Mouse (Mus musculus): Measurements from ENCODE around the gene Cyp4a29.
"Not testable (repeated sequence)": the region's sequence is repeated elsewhere in the genome, so short reads cannot be mapped to it uniquely, and the experiment has no call there.

The Cyp4a29 gene

GRCm38 (mm10) chr4:115241784-115242183, at the start of gene Cyp4a29:
Gene Cyp4a29 (plus strand): TSS chr4:115242084.
- ATAC-seq (ENCODE audit: insufficient number of reproducible peaks, low FRiP score, low TSS enrichment) = no peak

DNA sequence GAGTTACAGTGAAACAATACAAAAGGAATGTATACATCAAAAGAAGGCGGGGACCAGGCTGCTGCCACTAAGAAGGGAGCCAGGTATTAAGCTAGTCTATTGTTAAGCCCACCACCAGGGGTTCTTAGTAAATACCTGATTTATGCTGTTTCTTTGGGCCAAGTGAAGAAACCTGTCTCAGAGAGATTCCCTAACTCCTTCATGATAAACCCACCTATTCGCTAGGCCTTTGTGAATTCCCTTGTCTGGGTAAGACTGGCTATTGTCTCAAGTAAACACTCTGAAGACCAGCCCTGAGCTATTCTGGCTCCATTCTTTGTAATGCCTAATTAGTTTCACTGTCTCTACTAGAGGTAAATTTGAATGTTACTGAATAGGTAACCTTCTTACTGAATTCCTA, 9.0 kb upstream of the Cyp4a29 start:
- not testable (repeated sequence) for ATAC-seq (ENCODE audit: insufficient number of reproducible peaks, low FRiP score, low TSS enrichment)

DNA sequence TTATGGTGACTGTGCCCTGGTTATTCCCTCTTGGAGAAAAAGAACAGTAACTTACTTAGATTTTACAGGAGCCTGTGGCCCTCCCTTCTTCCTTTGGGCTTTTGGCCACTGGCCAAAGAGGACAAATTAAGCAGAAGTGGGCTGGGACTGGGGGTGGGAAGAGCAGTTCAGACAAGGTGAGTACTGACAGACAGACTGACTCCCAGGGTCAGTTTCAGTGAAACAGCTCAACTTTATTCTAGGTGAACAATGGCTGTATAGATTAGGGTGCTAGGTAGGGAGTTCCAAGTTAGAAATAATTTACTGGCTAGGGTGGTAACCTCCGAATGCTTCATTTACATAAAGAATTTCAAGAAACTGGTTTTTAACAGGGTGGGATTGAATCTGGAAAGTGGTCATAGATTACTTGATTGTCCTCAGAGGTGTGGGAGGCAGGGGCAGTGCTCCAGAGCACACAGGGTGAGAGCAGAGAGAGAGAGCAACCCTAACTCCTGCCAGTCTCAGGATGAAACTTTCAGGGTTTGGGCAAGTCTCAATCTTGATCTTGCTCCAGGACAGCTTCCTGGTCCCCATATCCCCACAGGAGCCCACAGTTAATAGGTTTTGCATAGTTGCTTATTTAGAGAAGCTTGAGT, 5.3 kb upstream of the Cyp4a29 start:
- ATAC-seq (ENCODE audit: insufficient number of reproducible peaks, low FRiP score, low TSS enrichment) = no peak

DNA sequence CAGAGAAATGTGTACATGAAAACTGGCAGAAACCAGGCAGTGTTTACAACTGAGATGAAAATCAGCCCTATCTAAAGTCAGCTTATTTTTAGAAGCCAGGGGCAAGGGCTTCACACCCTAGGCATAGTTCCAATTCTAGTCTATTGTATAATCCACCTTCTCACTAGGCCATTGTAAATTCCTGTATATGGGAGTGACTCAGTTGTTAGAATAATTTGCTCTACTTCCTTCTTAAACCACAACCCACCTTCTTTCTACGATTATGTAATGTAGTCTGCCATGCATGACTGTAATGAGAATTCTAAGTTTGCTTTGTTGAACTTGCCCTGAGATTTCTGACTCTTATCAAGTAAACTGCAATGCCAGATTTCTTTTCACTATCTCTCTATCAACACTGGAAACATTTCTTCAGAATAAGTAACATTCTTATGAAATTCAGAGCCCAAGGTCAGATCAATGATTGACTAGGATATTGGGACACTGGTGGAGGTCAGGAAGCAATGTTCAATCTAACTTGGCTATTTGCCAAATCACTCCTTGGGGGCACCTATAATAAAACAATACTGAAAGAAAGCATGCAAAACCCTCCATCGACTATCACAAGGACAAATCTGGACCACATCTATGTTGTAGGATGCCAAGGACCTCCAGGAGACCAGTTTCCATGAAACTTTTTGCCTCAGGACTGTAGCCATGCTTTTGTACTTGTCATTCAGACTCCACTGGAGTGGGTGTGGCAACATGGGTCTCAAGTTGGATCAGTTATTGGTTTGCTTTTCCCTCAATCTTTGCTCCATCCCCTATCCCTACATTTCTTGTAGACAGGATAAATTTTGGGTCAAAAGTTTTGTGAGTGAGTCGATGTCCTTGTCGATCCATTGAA, 23.0 kb downstream of the Cyp4a29 start:
- not testable (repeated sequence) for ATAC-seq (ENCODE audit: insufficient number of reproducible peaks, low FRiP score, low TSS enrichment)

DNA sequence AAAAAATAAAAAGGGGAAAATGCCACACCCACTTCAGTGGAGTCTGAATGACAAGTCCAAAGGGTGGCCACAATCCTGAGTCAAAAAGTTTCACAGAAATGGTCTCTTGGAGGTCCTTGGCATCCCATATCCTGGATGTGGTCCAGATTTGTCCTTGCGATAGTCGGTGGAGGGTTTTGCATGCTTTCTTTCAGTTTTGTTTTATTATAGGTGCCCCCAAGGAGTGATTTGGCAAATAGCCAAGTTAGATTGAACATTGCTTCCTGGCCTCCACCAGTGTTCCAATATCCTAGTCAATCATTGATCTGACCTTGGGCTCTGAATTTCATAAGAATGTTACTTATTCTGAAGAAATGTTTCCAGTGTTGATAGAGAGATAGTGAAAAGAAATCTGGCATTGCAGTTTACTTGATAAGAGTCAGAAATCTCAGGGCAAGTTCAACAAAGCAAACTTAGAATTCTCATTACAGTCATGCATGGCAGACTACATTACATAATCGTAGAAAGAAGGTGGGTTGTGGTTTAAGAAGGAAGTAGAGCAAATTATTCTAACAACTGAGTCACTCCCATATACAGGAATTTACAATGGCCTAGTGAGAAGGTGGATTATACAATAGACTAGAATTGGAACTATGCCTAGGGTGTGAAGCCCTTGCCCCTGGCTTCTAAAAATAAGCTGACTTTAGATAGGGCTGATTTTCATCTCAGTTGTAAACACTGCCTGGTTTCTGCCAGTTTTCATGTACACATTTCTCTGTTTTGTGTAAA, 36.5 kb downstream of the Cyp4a29 start:
- not testable (repeated sequence) for ATAC-seq (ENCODE audit: insufficient number of reproducible peaks, low FRiP score, low TSS enrichment)

DNA sequence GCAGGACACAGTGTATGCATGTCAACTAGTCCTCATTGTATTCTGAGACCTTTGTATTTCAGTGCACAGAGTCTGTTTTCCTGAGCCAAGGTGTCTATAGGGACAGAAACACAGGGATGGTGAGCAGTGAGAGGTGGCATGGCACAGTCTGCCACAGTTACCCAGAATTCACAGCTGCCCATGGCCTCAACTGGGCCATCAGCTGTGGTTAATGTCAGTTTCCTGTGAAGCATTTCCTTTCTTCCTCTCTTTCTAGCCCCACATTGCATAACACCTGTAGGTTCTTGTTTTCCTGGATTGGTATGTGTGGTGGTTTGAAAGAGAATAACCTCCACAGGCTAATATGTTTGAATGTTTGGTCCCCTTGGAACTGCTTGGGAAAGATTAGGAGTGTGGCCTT, 38.5 kb downstream of the Cyp4a29 start:
- no peak for ATAC-seq (ENCODE audit: insufficient number of reproducible peaks, low FRiP score, low TSS enrichment)

DNA sequence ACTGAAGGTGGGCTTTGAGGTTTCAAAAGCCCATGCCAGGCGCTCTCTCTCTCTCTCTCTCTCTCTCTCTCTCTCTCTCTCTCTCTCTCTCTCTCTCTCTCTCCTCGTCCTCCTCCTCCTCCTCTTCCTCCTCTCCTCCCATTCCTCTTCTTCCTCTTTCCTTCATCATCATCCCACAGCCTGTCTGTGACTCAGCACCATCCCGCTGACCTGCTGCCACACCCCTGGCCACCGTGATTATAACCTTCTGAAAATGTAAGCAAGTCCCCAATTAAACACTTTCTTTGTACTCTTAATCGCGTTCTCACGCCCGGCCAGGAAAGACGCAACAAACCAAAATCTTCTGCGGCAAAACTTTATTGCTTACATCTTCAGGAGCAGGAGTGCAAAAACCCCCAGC, 38.9 kb downstream of the Cyp4a29 start:
- not testable (repeated sequence) for ATAC-seq (ENCODE audit: insufficient number of reproducible peaks, low FRiP score, low TSS enrichment)

DNA sequence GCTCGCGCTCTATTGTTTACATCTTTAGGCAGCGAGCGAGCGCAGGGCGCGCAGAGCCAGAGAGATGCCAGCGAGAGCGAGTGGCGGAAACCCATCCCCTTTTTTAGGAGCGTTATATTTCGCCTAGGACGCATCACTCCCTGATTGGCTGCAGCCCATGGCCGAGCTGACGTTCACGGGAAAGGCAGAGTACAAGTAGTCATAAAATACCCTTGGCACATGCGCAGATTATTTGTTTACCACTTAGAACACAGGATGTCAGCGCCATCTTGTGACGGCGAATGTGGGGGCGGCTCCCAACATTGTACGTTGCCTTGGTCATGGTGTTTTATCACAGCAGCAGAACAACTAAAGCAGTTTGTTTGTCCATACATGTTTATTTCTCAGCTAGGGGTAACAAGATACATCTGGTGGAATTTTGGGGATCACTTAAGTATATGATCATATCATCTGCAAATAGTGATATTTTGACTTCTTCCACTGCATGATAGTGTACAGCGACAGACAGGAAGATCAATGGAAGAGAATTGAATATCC, 39.4 kb downstream of the Cyp4a29 start:
- not testable (repeated sequence) for ATAC-seq (ENCODE audit: insufficient number of reproducible peaks, low FRiP score, low TSS enrichment)

DNA sequence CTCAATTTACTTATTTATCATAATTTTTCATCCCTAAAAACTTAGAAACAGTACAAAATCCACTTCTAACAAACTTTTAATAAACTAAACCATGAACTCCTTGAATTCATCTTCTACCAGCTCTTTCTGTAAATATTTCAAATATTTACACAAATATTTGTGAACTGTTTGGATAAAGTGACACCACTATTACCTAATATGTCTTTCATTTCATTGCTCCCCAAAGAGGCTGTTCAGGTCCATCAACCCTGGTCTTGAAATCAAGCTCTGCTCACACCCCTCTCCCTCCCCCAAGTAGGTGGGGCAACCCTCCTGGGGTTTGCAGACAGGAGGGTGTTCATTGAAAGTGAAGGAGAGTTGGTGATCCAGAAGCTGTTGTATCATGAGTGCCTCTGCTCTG, 56.9 kb downstream of the Cyp4a29 start, which contains the start of gene Cyp4a12a:
Gene Cyp4a12a (plus strand): TSS at position 301 of the 400 bp plus-strand sequence.
- not testable (repeated sequence) for ATAC-seq (ENCODE audit: insufficient number of reproducible peaks, low FRiP score, low TSS enrichment)

Data from cerebellum, adult (tissue).